Mouse (Mus musculus): ENCODE data around the gene Hapln2. TPM values are rescaled to one million over a fixed set of nuclear protein-coding genes. Genes with fewer than 3 reads are reported as not detected.

The Hapln2 gene
- not detected in 2 replicates for total RNA-seq (2012; rRNA removed)

GRCm38 (mm10) chr3:88027434-88028186 is at the start of gene Hapln2:
Hapln2 (minus strand) TSS chr3:88027583.
- Histone ChIP-seq H3K9me3 (ENCODE audit: control insufficient read depth, insufficient read depth, low read depth, low read length) (no peaks in the 10 kb centered on the region), H3K27ac (ENCODE audit: insufficient read depth, low read depth, low read length, poor library complexity, severe bottlenecking) (no peak within 1 kb of the TSS), H3K36me3 (ENCODE audit: control insufficient read depth, insufficient read depth, low read length, poor library complexity, severe bottlenecking) (no peaks in the 10 kb centered on the region), H3K9ac (ENCODE audit: insufficient read depth, low read depth, low read length, poor library complexity, severe bottlenecking) (no peak within 1 kb of the TSS), H3K4me3 (ENCODE audit: insufficient read depth in 1 of 2, low read depth in 1 of 2, low read length in 2 of 2, poor library complexity in 1 of 2, severe bottlenecking in 1 of 2) (no peak within 1 kb of the TSS), H3K4me1 (ENCODE audit: control insufficient read depth in 2 of 2, insufficient read depth in 2 of 2, low read length in 2 of 2, poor library complexity in 1 of 2) (peaks cover 0 to 6% of the 10 kb centered on the region in 2 experiments; a peak in 1 of 4 replicates)
- no peak for DNase-seq (ENCODE audit: low read depth, low spot score)
- in situ Hi-C loops (cut with MboI; ENCODE audit: low sequenced_read_pairs in 2 of 2, unreplicated experiment in 2 of 2) = no loop called here
- TF ChIP-seq ZNF384 (IDR thresholded peaks at IDR 0.05; ENCODE audit: low read depth, low read length) = no peak
- TF ChIP-seq HCFC1 (IDR thresholded peaks at IDR 0.05; ENCODE audit: borderline replicate concordance, insufficient read depth, low read length) = no peak
- no peak for TF ChIP-seq MAFK (IDR thresholded peaks at IDR 0.05; ENCODE audit: insufficient read depth, low read depth, low read length)
- TF ChIP-seq CHD2 (IDR thresholded peaks at IDR 0.05; ENCODE audit: low read depth, low read length) = no peak
- no peak for TF ChIP-seq ZC3H11A (IDR thresholded peaks at IDR 0.05; ENCODE audit: borderline replicate concordance, low read depth, low read length)

- Histone ChIP-seq H3K4me3 (ENCODE audit: insufficient read depth in 1 of 2, low read depth in 1 of 2, low read length in 2 of 2, poor library complexity in 1 of 2, severe bottlenecking in 1 of 2) (no peak overlapping the region), H3K27ac (ENCODE audit: insufficient read depth, low read depth, low read length, poor library complexity, severe bottlenecking) (no peak overlapping the region), H3K36me3 (ENCODE audit: control insufficient read depth, insufficient read depth, low read length, poor library complexity, severe bottlenecking) (no peaks in the 10 kb centered on the region), H3K9ac (ENCODE audit: insufficient read depth, low read depth, low read length, poor library complexity, severe bottlenecking) (no peak overlapping the region), H3K9me3 (ENCODE audit: control insufficient read depth, insufficient read depth, low read depth, low read length) (no peaks in the 10 kb centered on the region), H3K4me1 (ENCODE audit: control insufficient read depth in 2 of 2, insufficient read depth in 2 of 2, low read length in 2 of 2, poor library complexity in 1 of 2) (no peaks in the 10 kb centered on the region)
- TF ChIP-seq CHD2 (IDR thresholded peaks at IDR 0.05; ENCODE audit: low read depth, low read length) (no peak), ZNF384 (IDR thresholded peaks at IDR 0.05; ENCODE audit: low read depth, low read length) (no peak), ZC3H11A (IDR thresholded peaks at IDR 0.05; ENCODE audit: borderline replicate concordance, low read depth, low read length) (no peak), MAFK (IDR thresholded peaks at IDR 0.05; ENCODE audit: insufficient read depth, low read depth, low read length) (no peak), HCFC1 (IDR thresholded peaks at IDR 0.05; ENCODE audit: borderline replicate concordance, insufficient read depth, low read length) (no peak)
- no peak for DNase-seq (ENCODE audit: low read depth, low spot score)
- in situ Hi-C loops (cut with MboI; ENCODE audit: low sequenced_read_pairs in 2 of 2, unreplicated experiment in 2 of 2) = loop anchor here in 1 of 2 experiments (5.0 kb wide), 1 partner anchor 52 kb away; no protein-coding TSS in a partner anchor
These were observed 47.4 kb upstream of the Hapln2 start for GRCm38 (mm10) chr3:88074766-88075165.

- in situ Hi-C loops (cut with MboI; ENCODE audit: low sequenced_read_pairs in 2 of 2, unreplicated experiment in 2 of 2) = loop anchor here in 1 of 2 experiments (5.0 kb wide), 1 partner anchor 52 kb away; no protein-coding TSS in a partner anchor
- no peak for DNase-seq (ENCODE audit: low read depth, low spot score)
- no peaks in the 10 kb centered on the region for H3K36me3 ChIP-seq (ENCODE audit: control insufficient read depth, insufficient read depth, low read length, poor library complexity, severe bottlenecking)
- no peaks in the 10 kb centered on the region for H3K4me1 ChIP-seq (ENCODE audit: control insufficient read depth in 2 of 2, insufficient read depth in 2 of 2, low read length in 2 of 2, poor library complexity in 1 of 2)
- no peak overlapping the region for H3K4me3 ChIP-seq (ENCODE audit: insufficient read depth in 1 of 2, low read depth in 1 of 2, low read length in 2 of 2, poor library complexity in 1 of 2, severe bottlenecking in 1 of 2)
- H3K9ac ChIP-seq (ENCODE audit: insufficient read depth, low read depth, low read length, poor library complexity, severe bottlenecking) = no peak overlapping the region
- TF ChIP-seq ZNF384 (IDR thresholded peaks at IDR 0.05; ENCODE audit: low read depth, low read length) (no peak), CHD2 (IDR thresholded peaks at IDR 0.05; ENCODE audit: low read depth, low read length) (no peak), MAFK (IDR thresholded peaks at IDR 0.05; ENCODE audit: insufficient read depth, low read depth, low read length) (no peak), ZC3H11A (IDR thresholded peaks at IDR 0.05; ENCODE audit: borderline replicate concordance, low read depth, low read length) (no peak), HCFC1 (IDR thresholded peaks at IDR 0.05; ENCODE audit: borderline replicate concordance, insufficient read depth, low read length) (no peak)
- H3K9me3 ChIP-seq (ENCODE audit: control insufficient read depth, insufficient read depth, low read depth, low read length) = no peaks in the 10 kb centered on the region
- no peak overlapping the region for H3K27ac ChIP-seq (ENCODE audit: insufficient read depth, low read depth, low read length, poor library complexity, severe bottlenecking)
These were observed 47.0 kb upstream of the Hapln2 start for GRCm38 (mm10) chr3:88074351-88074750.

GRCm38 (mm10) chr3:88073631-88074030 is 46.2 kb upstream of the Hapln2 start:
- TF ChIP-seq MAFK (IDR thresholded peaks at IDR 0.05; ENCODE audit: insufficient read depth, low read depth, low read length) = no peak
- no peak for TF ChIP-seq HCFC1 (IDR thresholded peaks at IDR 0.05; ENCODE audit: borderline replicate concordance, insufficient read depth, low read length)
- no peak for TF ChIP-seq CHD2 (IDR thresholded peaks at IDR 0.05; ENCODE audit: low read depth, low read length)
- TF ChIP-seq ZNF384 (IDR thresholded peaks at IDR 0.05; ENCODE audit: low read depth, low read length) = no peak
- no peak for TF ChIP-seq ZC3H11A (IDR thresholded peaks at IDR 0.05; ENCODE audit: borderline replicate concordance, low read depth, low read length)
- H3K9ac ChIP-seq (ENCODE audit: insufficient read depth, low read depth, low read length, poor library complexity, severe bottlenecking) = no peak overlapping the region
- H3K36me3 ChIP-seq (ENCODE audit: control insufficient read depth, insufficient read depth, low read length, poor library complexity, severe bottlenecking) = no peaks in the 10 kb centered on the region
- H3K4me1 ChIP-seq (ENCODE audit: control insufficient read depth in 2 of 2, insufficient read depth in 2 of 2, low read length in 2 of 2, poor library complexity in 1 of 2) = no peaks in the 10 kb centered on the region
- H3K9me3 ChIP-seq (ENCODE audit: control insufficient read depth, insufficient read depth, low read depth, low read length) = no peaks in the 10 kb centered on the region
- no peak overlapping the region for H3K27ac ChIP-seq (ENCODE audit: insufficient read depth, low read depth, low read length, poor library complexity, severe bottlenecking)
- in situ Hi-C loops (cut with MboI; ENCODE audit: low sequenced_read_pairs in 2 of 2, unreplicated experiment in 2 of 2) = loop anchor here in 1 of 2 experiments (5.0 kb wide), 1 partner anchor 51 kb away; no protein-coding TSS in a partner anchor
- DNase-seq (ENCODE audit: low read depth, low spot score) = no peak
- no peak overlapping the region for H3K4me3 ChIP-seq (ENCODE audit: insufficient read depth in 1 of 2, low read depth in 1 of 2, low read length in 2 of 2, poor library complexity in 1 of 2, severe bottlenecking in 1 of 2)
